Mouse (Mus musculus): ENCODE data around the gene Umod.

DNA sequence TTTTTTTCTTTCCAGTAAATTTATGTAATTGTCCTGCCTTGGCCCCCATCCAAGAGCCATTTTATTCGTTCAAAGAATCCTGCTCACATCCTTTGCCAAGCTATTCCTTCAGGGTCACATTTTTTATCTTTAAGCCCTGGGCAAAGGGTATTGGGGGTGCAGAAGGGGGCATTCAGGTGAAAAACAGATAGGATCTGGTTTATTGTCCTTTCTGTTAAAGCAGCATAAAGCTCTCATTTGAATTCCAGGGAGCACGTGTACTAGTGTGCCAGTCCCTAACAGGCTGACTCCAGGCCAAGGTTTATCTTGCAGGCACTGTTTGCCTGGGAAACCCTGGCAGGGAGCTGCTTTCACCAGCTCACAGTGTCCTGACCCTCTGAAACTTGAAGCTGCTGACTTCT lies 46.8 kb upstream of the Umod start:
- TF ChIP-seq CTCF (IDR thresholded peaks at IDR 0.05) (no peak), EP300 (IDR thresholded peaks at IDR 0.05) (no peak)
